Mouse (Mus musculus) B cell, adult 67 days (primary cell): ENCODE data around the gene Folr2. TPM values are rescaled to one million over a fixed set of nuclear protein-coding genes. Genes with fewer than 3 reads are reported as not detected.

Experiments
- total RNA-seq, 2 experiments: library from RNA; stranded (reverse); gene quantifications; 4 replicates each; pipeline ENCODE4 v1.2.4; 2023

Gene Folr2
- total RNA-seq, result 1 to 10 TPM; 1.1 to 1.2 TPM

DNA sequence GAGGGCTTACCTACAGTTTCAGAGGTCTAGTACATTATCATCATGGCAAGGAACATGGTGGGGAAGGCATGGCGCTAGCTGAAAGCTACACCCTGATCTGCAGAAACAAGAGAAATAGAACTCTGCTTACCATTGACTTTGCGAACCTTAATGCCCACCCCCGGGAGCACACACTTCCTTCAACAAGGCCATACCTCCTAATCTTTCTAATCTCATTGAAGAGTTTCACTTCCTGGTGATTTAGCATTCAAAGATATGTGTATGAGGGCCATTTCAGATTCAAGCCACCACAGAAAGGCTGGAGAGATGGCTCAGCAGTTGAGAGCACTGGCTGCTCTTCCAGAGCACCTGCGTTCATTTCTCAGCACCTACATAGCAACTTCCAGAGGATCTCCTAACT lies at the start of gene Folr2:
Gene Folr2 (minus strand): TSS at position 101 of the 400 bp plus-strand sequence.

DNA sequence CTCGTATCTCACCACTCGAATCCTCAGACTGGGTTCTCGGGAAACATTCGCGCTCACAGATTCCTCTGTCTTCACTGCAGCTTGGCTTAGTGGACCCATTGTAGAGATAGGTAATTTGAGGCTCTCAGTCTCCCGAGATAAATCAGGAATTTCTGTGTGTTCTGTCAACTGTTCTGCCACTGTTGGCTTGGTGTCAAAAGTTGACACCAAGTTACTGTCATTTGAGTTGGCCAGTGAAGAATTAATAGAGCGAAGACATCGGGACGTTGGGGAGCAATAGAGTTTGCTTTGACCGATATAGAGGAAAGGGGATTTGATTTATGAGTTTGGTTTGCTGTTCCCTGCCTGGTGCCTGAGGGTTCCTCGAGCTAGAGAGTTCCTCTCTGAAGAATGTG lies 49.3 kb upstream of the Folr2 start, which contains the start of gene Tomt:
Gene Tomt (minus strand): TSS at position 73 of the 395 bp plus-strand sequence.

DNA sequence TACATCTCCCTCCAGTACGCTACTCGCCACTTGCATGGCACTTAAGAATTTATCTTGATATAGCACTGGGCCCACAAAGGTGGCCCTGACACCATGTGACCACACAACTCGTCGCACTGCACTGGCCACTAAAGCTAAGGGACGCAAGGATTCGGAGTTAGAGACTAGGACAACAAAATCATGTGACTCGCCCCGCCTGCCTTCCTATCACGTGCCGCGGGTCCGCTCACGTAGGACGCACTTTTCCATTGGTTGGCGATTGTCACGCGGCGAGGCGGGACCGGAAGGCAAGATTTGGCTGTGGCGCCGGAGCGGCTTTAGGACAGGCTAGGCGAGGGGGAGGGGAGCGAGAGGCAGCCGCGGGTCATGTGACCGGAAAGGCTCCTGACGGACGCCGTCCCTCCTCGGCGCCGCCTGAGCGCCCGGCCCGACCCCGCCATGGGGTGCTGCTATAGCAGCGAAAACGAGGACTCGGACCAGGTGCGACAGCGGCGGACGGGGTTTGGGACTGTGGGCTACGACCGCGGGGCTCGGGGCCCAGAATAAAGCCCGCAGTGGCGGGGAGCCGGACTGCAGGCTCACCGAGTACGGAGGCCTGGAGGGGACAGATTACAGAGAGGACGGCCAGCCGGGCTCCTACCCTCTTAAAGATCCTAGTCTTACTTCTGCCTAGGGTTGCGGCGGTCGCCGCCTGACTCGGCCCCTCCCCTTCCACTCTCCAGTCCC lies 48.7 kb upstream of the Folr2 start, which contains the start of gene Lamtor1:
Gene Lamtor1 (plus strand): TSS at position 344 of the 726 bp plus-strand sequence.

DNA sequence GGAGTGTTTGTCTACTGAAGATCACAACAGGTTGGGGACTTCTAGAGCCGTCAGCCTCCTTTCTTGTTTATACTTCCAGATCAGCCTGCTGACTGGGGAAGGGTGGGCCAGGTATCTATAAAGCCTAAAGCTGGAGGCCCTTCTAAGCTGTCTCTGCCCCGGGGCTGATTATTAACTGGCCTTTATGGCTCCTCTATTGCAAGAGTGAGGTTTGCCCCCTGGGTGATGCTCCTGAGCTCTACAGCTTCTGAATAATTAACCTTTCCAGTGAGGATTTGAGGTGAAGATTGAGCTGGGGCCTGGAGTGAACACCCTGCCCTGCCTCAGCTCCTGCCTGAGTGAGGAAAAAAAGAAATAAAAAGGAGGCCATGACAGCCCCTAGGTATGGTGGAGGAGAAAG lies 13.6 kb upstream of the Folr2 start, which contains the start of gene Folr1:
Gene Folr1 (minus strand): TSS at position 160 of the 400 bp plus-strand sequence.

DNA sequence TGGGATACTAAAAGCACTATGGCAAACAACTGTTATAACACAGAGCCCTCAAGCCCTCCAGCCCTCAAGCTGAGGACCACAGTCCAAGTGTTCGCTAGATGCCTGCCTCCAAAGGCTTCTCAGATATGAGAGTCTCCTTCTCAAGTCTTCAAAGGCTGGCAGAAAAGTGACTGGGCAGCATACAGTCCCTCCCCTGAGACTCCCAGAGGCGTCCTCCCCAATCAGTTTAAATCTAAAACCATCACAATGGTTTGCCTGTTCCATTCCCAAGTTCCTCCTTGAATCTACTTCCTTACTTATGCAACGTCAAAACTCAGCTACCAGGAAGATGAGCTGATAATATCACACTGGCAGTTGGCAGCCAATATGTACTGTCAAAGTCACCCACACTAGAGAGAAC lies 6.4 kb upstream of the Folr2 start, which contains the start of gene Anapc15:
Gene Anapc15 (plus strand): TSS at position 301 of the 400 bp plus-strand sequence.

DNA sequence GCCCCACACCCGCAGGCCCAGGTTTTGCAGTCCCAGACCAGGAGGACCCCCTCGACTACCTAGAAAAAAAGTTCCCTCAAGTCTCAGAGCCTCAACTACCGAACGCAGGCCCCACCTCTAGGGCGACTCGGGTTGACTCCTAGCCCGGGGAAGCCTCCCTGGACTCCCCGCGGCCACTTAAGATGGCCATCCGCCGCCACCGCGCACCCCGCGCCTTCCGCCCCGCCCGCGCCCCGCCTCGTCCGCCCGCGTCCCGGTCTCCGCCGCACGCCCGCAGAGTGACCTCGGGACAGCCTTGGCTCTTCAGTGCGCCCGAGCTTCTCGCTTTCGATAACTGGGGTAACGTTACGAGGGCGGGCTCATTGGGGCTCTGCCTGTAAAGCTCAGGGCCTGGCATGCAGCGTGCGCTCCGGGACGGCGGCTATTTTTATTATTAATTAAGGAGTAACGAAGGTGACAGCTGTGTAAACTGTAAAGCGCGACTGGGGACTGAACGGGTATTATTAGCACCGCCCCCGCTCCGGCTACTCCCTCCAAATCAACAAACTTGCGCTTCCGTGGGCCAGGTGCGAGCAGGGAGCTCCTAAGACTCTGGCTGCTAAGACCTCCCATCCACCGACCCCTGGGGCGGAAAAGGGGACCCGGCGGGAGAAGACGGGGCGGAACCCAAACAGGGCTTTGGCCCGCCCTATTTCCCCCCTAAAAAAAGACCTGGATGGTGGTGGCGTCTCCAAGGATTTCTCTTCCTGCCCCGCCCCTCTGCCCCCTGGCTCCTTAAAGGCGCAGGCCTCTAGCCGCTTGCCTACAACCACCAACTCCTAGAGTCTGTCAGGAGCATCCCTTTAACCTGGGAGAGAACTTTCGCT lies 19.2 kb downstream of the Folr2 start, which contains the start of gene Inppl1:
Gene Inppl1 (minus strand): TSS at position 624 of the 866 bp plus-strand sequence.

DNA sequence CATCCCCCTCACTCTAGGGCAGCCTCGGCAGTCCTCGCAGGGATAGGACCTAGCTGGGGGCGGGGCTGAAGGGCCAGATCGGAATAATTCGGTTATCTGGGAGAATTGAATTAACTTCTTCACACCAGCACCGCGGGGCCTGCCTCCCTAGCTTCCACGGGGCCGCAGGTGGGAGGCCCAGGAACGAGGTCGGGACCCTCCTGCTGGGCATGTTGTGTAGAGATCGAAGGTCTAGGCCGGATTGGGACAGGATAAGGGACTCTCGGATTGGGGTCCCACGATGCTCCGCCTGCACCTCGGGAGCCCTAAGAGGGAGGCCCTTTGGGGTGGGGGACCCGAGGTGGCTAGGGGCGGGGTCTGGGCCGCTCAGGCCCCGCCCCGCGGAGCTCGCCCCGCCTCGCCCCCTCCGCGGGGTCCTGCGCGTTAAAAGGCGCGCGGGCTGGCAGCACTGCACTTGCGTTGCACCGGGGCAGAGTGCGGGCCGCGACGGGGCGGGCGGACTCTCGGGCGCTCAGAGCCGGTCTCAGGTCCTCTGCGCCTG lies 39.1 kb downstream of the Folr2 start, which contains the start of gene Phox2a:
Gene Phox2a (plus strand): TSS at position 453 of the 541 bp plus-strand sequence.

Other genes with a start within 250 kb of the Folr2 start
- gene Clpb, start 193.6 kb downstream of the Folr2 start, total RNA-seq, result 10 to 100 TPM; 20.2 to 21.4 TPM
- gene Phox2a, start 38.9 kb downstream of the Folr2 start, total RNA-seq, result not detected
- 10 to 100 TPM; 45.1 to 57.0 TPM for gene Inppl1, start 19.0 kb downstream of the Folr2 start, total RNA-seq
- 10 to 100 TPM; 79.4 to 88.5 TPM for gene Anapc15, start 6.5 kb upstream of the Folr2 start, total RNA-seq
- not detected for gene Folr1, start 13.6 kb upstream of the Folr2 start, total RNA-seq
- gene Lamtor1, start 48.7 kb upstream of the Folr2 start, total RNA-seq, result 10 to 100 TPM; 61.3 to 73.3 TPM
- gene Tomt, start 49.2 kb upstream of the Folr2 start, total RNA-seq, result not detected
- 1 to 10 TPM; 1.3 to 2.0 TPM for gene Lrrc51, start 76.7 kb upstream of the Folr2 start, total RNA-seq
- gene Numa1, start 76.9 kb upstream of the Folr2 start, total RNA-seq, result 100 to 1,000 TPM; 269 to 277 TPM
- 10 to 100 TPM; 10.8 to 11.9 TPM for gene Il18bp, start 161.5 kb upstream of the Folr2 start, total RNA-seq
- 10 to 100 TPM; 41.2 to 41.7 TPM for gene Rnf121, start 208.3 kb upstream of the Folr2 start, total RNA-seq
- gene Xndc1, start 208.3 kb upstream of the Folr2 start, total RNA-seq, result 10 to 100 TPM; 56.4 to 59.1 TPM
- gene Xntrpc, start 208.5 kb upstream of the Folr2 start, total RNA-seq, result 1 to 10 TPM; 5.1 to 7.1 TPM
- 1 to 10 TPM; 2.4 to 3.8 TPM for gene Trpc2, start 225.9 kb upstream of the Folr2 start, total RNA-seq
- not detected for gene Art1, start 244.5 kb upstream of the Folr2 start, total RNA-seq